Mouse (Mus musculus): ENCODE measurements around the gene Ksr1.

DNA sequence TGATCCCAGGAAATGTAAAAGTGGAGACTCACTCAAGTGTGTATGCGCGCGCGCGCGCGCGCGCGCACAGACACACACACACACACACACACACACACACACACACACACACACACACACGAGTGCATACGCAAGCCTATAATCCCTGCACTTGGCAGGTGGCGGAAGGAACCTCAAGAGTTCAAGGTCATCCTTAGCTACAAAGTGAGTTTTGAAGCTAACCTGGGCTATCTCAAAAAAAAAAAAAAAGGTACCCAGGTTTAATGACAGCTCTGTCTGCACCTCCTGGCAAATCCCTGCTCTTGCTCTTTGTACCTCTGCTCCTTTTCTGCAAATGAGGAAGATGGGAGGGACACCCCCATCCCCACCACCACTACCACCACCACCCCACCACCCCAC lies 11.1 kb downstream of the Ksr1 start:
- TF ChIP-seq CTCF (IDR thresholded peaks at IDR 0.05; ENCODE audit: borderline replicate concordance, extremely low read depth, insufficient read depth, insufficient read length) (no peak), POLR2A (IDR thresholded peaks at IDR 0.05; ENCODE audit: borderline replicate concordance, extremely low read depth, insufficient read depth, insufficient read length, poor library complexity, severe bottlenecking) (no peak)

Data from brain, embryonic 14.5 days (tissue).